Mouse (Mus musculus): Measurements from ENCODE around the gene Tnfrsf9. TPM values are rescaled to one million over a fixed set of nuclear protein-coding genes. Genes with fewer than 3 reads are reported as not detected.

Gene Tnfrsf9
- polyA plus RNA-seq, 1 experiment from 2014 or later = 0.66 TPM

GRCm38 (mm10) chr4:150917336-150918027 is 3.1 kb downstream of the Tnfrsf9 start:
- H3K27ac ChIP-seq (replicated peaks) = no peak overlapping the region
- no peaks in the 10 kb centered on the region for H3K9me3 ChIP-seq
- H3K36me3 ChIP-seq = no peaks in the 10 kb centered on the region
- 70% methylated on average over 8 of the region's 8 CpGs for WGBS
- H3K9ac ChIP-seq (replicated peaks) = no peak overlapping the region
- no peaks in the 10 kb centered on the region for H3K27me3 ChIP-seq
- H3K4me3 ChIP-seq = no peak overlapping the region
- ATAC-seq (ENCODE audit: low FRiP score, low read depth) = no peak
- peaks cover 20% of the 10 kb centered on the region for H3K4me1 ChIP-seq
- H3K4me2 ChIP-seq (replicated peaks) = no peak overlapping the region

- Histone ChIP-seq H3K36me3 (no peaks in the 10 kb centered on the region), H3K9me3 (no peaks in the 10 kb centered on the region), H3K4me2 (replicated peaks) (no peak overlapping the region), H3K9ac (replicated peaks) (no peak overlapping the region), H3K4me3 (no peak overlapping the region), H3K27me3 (peaks cover 4% of the 10 kb centered on the region; the same call in 1 of the 2 replicates), H3K27ac (replicated peaks) (no peak overlapping the region), H3K4me1 (no peaks in the 10 kb centered on the region)
- no peak for ATAC-seq (ENCODE audit: low FRiP score, low read depth)
- WGBS = 81% methylated on average over 8 of the region's 8 CpGs
These were observed 6.8 kb downstream of the Tnfrsf9 start for GRCm38 (mm10) chr4:150921206-150921605.

GRCm38 (mm10) chr4:150924308-150924707 is 9.9 kb downstream of the Tnfrsf9 start:
- no peak overlapping the region for H3K4me2 ChIP-seq (replicated peaks)
- no peak overlapping the region for H3K9ac ChIP-seq (replicated peaks)
- no peaks in the 10 kb centered on the region for H3K36me3 ChIP-seq
- no peak for ATAC-seq (ENCODE audit: low FRiP score, low read depth)
- H3K9me3 ChIP-seq = no peaks in the 10 kb centered on the region
- peaks cover 4% of the 10 kb centered on the region; the same call in 1 of the 2 replicates for H3K27me3 ChIP-seq
- H3K27ac ChIP-seq (replicated peaks) = no peak overlapping the region
- H3K4me1 ChIP-seq = no peaks in the 10 kb centered on the region
- no peak overlapping the region for H3K4me3 ChIP-seq
- 89% methylated on average over 13 of the region's 13 CpGs for WGBS

- Histone ChIP-seq H3K4me2 (replicated peaks) (no peak overlapping the region), H3K9ac (replicated peaks) (no peak overlapping the region), H3K27me3 (peaks cover 4% of the 10 kb centered on the region; the same call in 1 of the 2 replicates), H3K4me1 (no peaks in the 10 kb centered on the region), H3K36me3 (no peaks in the 10 kb centered on the region), H3K9me3 (no peaks in the 10 kb centered on the region), H3K4me3 (no peak overlapping the region), H3K27ac (replicated peaks) (no peak overlapping the region)
- WGBS = 88% methylated on average over 6 of the region's 6 CpGs
- no peak for ATAC-seq (ENCODE audit: low FRiP score, low read depth)
These were observed 10.6 kb downstream of the Tnfrsf9 start for GRCm38 (mm10) chr4:150924936-150925335.

DNA sequence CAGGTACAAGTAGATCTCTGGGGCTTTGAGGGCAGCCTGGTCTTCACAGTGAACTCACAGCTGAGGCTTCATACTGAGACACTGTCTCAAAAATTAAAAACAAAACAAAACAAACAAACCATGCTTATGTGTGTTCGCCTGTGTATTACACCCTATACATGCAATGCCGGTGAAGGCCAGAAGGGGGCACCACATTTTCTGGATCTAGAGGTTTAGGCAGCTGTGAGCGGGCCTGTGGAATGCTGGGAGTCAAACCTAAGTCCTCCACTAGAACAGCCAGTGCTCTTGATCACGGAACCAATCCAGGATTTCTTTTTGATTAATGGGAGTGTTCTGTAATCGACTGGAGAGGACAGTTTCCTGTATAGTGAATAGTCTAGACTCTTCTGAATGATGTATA is 11.6 kb downstream of the Tnfrsf9 start:
- no peak for ATAC-seq (ENCODE audit: low FRiP score, low read depth)
- WGBS = 54% methylated on average over 5 of the region's 5 CpGs

GRCm38 (mm10) chr4:150926924-150927705 is 12.8 kb downstream of the Tnfrsf9 start:
- 51% methylated on average over 13 of the region's 14 CpGs for WGBS
- Histone ChIP-seq H3K27ac (replicated peaks) (no peak overlapping the region), H3K4me3 (no peak overlapping the region), H3K9me3 (no peaks in the 10 kb centered on the region), H3K27me3 (peaks cover 4% of the 10 kb centered on the region; the same call in 1 of the 2 replicates), H3K36me3 (no peaks in the 10 kb centered on the region), H3K4me2 (replicated peaks) (no peak overlapping the region), H3K9ac (replicated peaks) (no peak overlapping the region), H3K4me1 (no peaks in the 10 kb centered on the region)
- ATAC-seq (ENCODE audit: low FRiP score, low read depth) = no peak

More for the DNA sequence above, 11.6 kb downstream of the Tnfrsf9 start:
- Histone ChIP-seq H3K9me3 (no peaks in the 10 kb centered on the region), H3K36me3 (no peaks in the 10 kb centered on the region), H3K27ac (replicated peaks) (no peak overlapping the region), H3K4me3 (no peak overlapping the region), H3K27me3 (peaks cover 4% of the 10 kb centered on the region; the same call in 1 of the 2 replicates), H3K4me1 (no peaks in the 10 kb centered on the region), H3K4me2 (replicated peaks) (no peak overlapping the region), H3K9ac (replicated peaks) (no peak overlapping the region)

GRCm38 (mm10) chr4:150927789-150928188 is 13.4 kb downstream of the Tnfrsf9 start:
- no peak overlapping the region for H3K27ac ChIP-seq (replicated peaks)
- no peak overlapping the region for H3K4me2 ChIP-seq (replicated peaks)
- H3K4me1 ChIP-seq = no peaks in the 10 kb centered on the region
- H3K9me3 ChIP-seq = no peaks in the 10 kb centered on the region
- peaks cover 7% of the 10 kb centered on the region; the same call in 1 of the 2 replicates for H3K27me3 ChIP-seq
- H3K9ac ChIP-seq (replicated peaks) = no peak overlapping the region
- ATAC-seq (ENCODE audit: low FRiP score, low read depth) = no peak
- WGBS = 71% methylated on average over 10 of the region's 10 CpGs
- no peak overlapping the region for H3K4me3 ChIP-seq
- H3K36me3 ChIP-seq = no peaks in the 10 kb centered on the region

DNA sequence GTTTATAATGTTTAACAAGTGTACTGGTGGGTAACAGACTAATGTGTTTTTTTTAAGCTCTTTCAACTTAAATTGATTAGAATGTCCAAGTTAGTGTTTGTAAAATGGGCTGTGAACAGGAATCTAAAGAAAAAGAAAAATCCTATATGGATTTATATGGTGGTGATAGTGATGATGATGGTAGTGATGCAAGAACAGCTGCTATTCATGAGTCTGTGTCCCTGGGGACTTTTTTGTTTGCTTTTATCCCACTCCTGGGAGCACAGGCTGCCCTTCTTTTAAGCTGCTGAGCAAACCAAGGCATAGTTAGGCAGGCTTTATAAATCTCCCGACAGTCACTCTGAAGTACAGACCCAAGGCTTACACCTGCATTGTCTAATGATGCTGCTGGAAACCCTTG is 19.1 kb downstream of the Tnfrsf9 start:
- ATAC-seq (ENCODE audit: low FRiP score, low read depth) = no peak
- Histone ChIP-seq H3K36me3 (no peaks in the 10 kb centered on the region), H3K4me3 (no peak overlapping the region), H3K4me1 (0 out of 2 replicates have a peak, but pooled peaks cover 2% of the 10 kb centered on the region), H3K4me2 (replicated peaks) (no peak overlapping the region), H3K27me3 (0 out of 2 replicates have a peak, but pooled peaks cover 3% of the 10 kb centered on the region), H3K9ac (replicated peaks) (no peak overlapping the region), H3K9me3 (no peaks in the 10 kb centered on the region), H3K27ac (replicated peaks) (no peak overlapping the region)
- 74% methylated on average over 1 of the region's 1 CpGs for WGBS

- WGBS = 82% methylated on average over 16 of the region's 16 CpGs
- no peak for ATAC-seq (ENCODE audit: low FRiP score, low read depth)
- H3K4me2 ChIP-seq (replicated peaks) = no peak overlapping the region
These were observed 23.1 kb downstream of the Tnfrsf9 start for GRCm38 (mm10) chr4:150937293-150938062.

GRCm38 (mm10) chr4:150938063-150938452 is 23.7 kb downstream of the Tnfrsf9 start:
- Histone ChIP-seq H3K27me3 (no peaks in the 10 kb centered on the region), H3K4me1 (0 out of 2 replicates have a peak, but pooled peaks cover 2% of the 10 kb centered on the region), H3K27ac (replicated peaks) (no peak overlapping the region), H3K9me3 (no peaks in the 10 kb centered on the region), H3K4me2 (replicated peaks) (no peak overlapping the region), H3K4me3 (no peak overlapping the region), H3K9ac (replicated peaks) (no peak overlapping the region), H3K36me3 (no peaks in the 10 kb centered on the region)
- no peak for ATAC-seq (ENCODE audit: low FRiP score, low read depth)
- 72% methylated on average over 14 of the region's 14 CpGs for WGBS

More at GRCm38 (mm10) chr4:150937293-150938062, 23.1 kb downstream of the Tnfrsf9 start:
- Histone ChIP-seq H3K9me3 (no peaks in the 10 kb centered on the region), H3K9ac (replicated peaks) (no peak overlapping the region), H3K4me1 (0 out of 2 replicates have a peak, but pooled peaks cover 2% of the 10 kb centered on the region), H3K4me3 (no peak overlapping the region), H3K27ac (replicated peaks) (no peak overlapping the region), H3K36me3 (no peaks in the 10 kb centered on the region), H3K27me3 (0 out of 2 replicates have a peak, but pooled peaks cover 3% of the 10 kb centered on the region)

- H3K36me3 ChIP-seq = no peaks in the 10 kb centered on the region
- 65% methylated on average over 13 of the region's 13 CpGs for WGBS
These were observed 25.8 kb downstream of the Tnfrsf9 start for GRCm38 (mm10) chr4:150939991-150940651.

More at GRCm38 (mm10) chr4:150939991-150940651, 25.8 kb downstream of the Tnfrsf9 start:
- Histone ChIP-seq H3K9ac (replicated peaks) (no peak overlapping the region), H3K4me2 (replicated peaks) (no peak overlapping the region), H3K9me3 (no peaks in the 10 kb centered on the region), H3K4me1 (0 out of 2 replicates have a peak, but pooled peaks cover 2% of the 10 kb centered on the region), H3K27me3 (no peaks in the 10 kb centered on the region), H3K4me3 (no peak overlapping the region), H3K27ac (replicated peaks) (no peak overlapping the region)
- ATAC-seq (ENCODE audit: low FRiP score, low read depth) = no peak

All from midbrain, embryonic 12.5 days (tissue).